Mouse (Mus musculus) small intestine, adult 10 weeks (tissue): Measurements from ENCODE around the gene Slc35d2. TPM values are rescaled to one million over a fixed set of nuclear protein-coding genes. Genes with fewer than 3 reads are reported as not detected.

Source experiments
- polyA plus RNA-seq: library from polyadenylated mRNA; stranded (reverse); fragments of 350-450 nt; fragmentation: Illumina TruSeq; extraction: RNeasy Lipid Tissue Mini Kit (QIAGEN cat#74804); gene quantifications from one replicate; pipeline ENCODE4 v1.2.3, GENCODE M21; 2014; ENCODE audit warnings: low replicate concordance

Gene Slc35d2
- 35.5 TPM for polyA plus RNA-seq

DNA sequence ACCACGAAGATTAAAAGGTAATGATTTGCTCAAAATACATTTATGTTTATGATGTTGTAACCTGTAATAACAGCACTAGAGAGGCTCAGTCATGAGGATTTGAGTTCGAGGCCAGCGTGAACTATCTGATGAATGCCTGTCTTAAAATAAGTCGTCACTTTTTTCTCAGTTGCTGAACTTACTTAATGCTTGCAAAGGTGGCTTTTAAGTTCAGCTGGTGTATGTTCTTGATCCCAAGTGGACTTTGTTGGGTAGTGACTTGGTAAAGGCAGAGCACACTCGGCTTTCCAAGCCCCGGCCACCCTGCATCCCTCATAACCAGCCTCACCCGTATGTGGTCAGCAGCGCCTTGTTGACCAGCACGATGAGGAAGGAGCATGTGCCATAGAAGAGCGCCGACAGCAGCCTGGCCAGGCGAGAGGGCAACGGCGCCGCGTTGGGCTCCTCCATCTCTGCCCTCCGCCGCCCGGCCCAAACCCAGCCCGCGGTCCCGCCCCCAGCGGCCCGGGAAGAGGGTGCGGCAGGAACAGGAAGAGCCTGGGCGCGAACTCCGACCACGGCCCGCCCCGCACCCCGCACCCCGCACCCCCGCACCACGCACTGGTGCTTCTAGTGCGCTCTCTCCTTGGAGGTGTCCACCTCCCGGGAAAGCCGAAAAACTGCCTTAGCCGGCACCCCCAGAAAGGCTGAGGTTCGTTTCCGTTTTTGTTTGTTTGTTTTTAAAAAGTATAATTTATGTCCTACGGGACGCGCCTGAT lies at the start of gene Slc35d2:
Gene Slc35d2, minus strand, starts transcription at position 511 of the 758 bp plus-strand sequence.

DNA sequence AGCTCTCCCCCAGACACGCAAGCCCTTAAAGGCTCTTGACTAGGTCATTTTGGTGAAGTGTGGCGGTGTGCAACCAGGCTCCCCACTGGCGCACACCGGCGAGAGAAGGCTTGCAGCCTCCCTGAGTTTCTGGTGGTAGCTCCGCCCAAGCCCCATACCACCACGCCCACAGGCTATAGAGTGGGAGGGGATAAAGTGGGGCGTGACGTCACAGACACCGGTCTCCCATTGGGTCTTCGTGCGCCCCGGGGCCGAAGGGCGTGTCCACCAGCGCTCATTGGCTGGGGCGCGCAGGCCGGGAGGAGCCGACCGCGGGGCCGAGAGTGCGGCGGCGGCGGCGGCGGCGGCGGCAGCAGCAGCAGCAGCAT lies 32.4 kb upstream of the Slc35d2 start, which contains the start of gene Habp4:
Gene Habp4, plus strand, starts transcription at position 277 of the 368 bp plus-strand sequence.

DNA sequence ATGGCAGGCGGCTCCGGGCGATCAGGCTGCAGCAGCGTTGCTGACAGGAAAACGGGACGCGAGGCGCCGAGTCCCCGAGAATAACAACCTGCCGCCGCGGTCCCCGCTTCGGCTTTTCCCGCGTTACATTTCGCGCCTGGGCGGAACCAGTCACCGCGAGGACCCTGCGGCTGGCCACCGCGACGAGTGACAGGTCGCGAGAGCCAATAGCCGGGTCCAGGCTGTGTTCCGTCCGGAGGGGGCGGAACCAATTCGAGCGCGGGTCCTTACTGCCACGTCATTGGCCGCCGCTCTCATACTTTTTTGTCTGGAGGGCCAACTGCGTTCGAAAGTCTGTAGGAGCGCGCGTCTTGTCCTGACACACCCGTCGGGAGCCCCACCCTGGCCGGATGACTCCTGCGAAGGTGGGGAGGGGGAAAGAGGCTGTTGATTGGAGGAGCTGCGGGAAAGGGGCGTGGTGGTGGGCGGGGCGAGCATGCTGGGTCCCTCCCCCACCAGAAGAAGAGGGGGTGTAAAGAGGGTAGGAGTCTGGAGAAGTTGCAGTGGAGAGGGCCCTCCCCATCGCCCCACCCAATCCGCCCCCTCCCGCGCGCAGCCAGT lies 24.0 kb upstream of the Slc35d2 start, which contains the start of gene Zfp367:
Gene Zfp367, minus strand, starts transcription at position 120 of the 600 bp plus-strand sequence.

DNA sequence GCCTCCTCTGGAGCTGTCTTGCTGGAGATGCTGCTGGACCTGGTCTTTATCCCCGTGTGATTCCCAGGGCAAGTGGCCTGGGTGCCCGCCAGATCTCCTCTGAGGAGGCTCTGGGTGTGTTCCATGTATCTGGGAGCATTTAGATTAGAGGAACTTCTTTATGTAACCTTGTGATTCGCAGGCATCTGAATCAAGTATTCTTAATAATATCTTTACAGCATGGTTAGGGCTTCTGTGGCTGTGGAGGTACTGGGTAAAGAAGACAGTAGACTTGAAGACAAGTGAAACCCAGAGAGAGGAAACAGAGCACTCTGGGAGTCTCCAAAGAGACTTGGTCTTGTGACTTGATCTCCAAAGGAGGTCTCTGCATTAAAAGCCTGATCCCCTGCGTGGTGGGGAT lies 40.0 kb downstream of the Slc35d2 start, which contains the start of gene Hsd17b3:
Gene Hsd17b3, minus strand, starts transcription at position 101 of the 400 bp plus-strand sequence.

Other genes starting within 250 kb of the Slc35d2 start
- not detected for gene Hsd17b3, start 40.1 kb downstream of the Slc35d2 start, polyA plus RNA-seq
- gene Zfp367, start 23.8 kb upstream of the Slc35d2 start, polyA plus RNA-seq = 30.3 TPM
- gene Habp4, start 32.5 kb upstream of the Slc35d2 start, polyA plus RNA-seq = 5.1 TPM
- gene Cdc14b, start 145.9 kb upstream of the Slc35d2 start, polyA plus RNA-seq = 47.8 TPM
- 45.2 TPM for gene Aaed1, start 183.3 kb upstream of the Slc35d2 start, polyA plus RNA-seq
- 38.8 TPM for gene Ctsl, start 241.5 kb upstream of the Slc35d2 start, polyA plus RNA-seq